Mouse (Mus musculus) cerebral cortex, adult 2 months (tissue): ENCODE results near the gene Psmd5.

ENCODE experiments used
- WGBS: fragments of 180-500 bp; shearing (Covaris S2); methylation state at CpG from one replicate; pipeline ENCODE4 v1.1.7; 2018; 5-methylcytosine and 5-hydroxymethylcytosine counted together

Psmd5 gene

GRCm38 (mm10) chr2:34874816-34875345 is at the start of gene Psmd5:
Psmd5 (minus strand) TSS chr2:34874968.
- 23% methylated on average over 8 of the region's 8 CpGs for WGBS

GRCm38 (mm10) chr2:34922729-34923128 is 48.0 kb upstream of the Psmd5 start:
- WGBS, result 38% methylated on average over 2 of the region's 2 CpGs

- 64% methylated on average over 2 of the region's 2 CpGs for WGBS
Observed at GRCm38 (mm10) chr2:34920144-34920543, 45.4 kb upstream of the Psmd5 start.

- WGBS, result 90% methylated on average over 2 of the region's 2 CpGs
Observed at GRCm38 (mm10) chr2:34915103-34915502, 40.3 kb upstream of the Psmd5 start.

- 58% methylated on average over 2 of the region's 2 CpGs for WGBS
Observed at GRCm38 (mm10) chr2:34914823-34915082, 40.0 kb upstream of the Psmd5 start.

GRCm38 (mm10) chr2:34914069-34914822 is 39.5 kb upstream of the Psmd5 start:
- WGBS, result 8% methylated on average over 42 of the region's 50 CpGs

- WGBS, result 2% methylated on average over 64 of the region's 64 CpGs
Observed at GRCm38 (mm10) chr2:34913218-34914068, 38.7 kb upstream of the Psmd5 start, which contains the start of gene Phf19. Phf19 (minus strand) TSS chr2:34914026.

GRCm38 (mm10) chr2:34912613-34913012 is 37.8 kb upstream of the Psmd5 start:
- WGBS, result 75% methylated on average over 7 of the region's 7 CpGs

GRCm38 (mm10) chr2:34911871-34912270 is 37.1 kb upstream of the Psmd5 start:
- 93% methylated on average over 5 of the region's 5 CpGs for WGBS

GRCm38 (mm10) chr2:34909719-34910118 is 35.0 kb upstream of the Psmd5 start:
- WGBS, result 96% methylated on average over 4 of the region's 4 CpGs

GRCm38 (mm10) chr2:34906861-34907604 is 32.3 kb upstream of the Psmd5 start:
- WGBS, result 56% methylated on average over 12 of the region's 12 CpGs

- WGBS, result 89% methylated on average over 6 of the region's 6 CpGs
Observed at GRCm38 (mm10) chr2:34906426-34906825, 31.7 kb upstream of the Psmd5 start.

GRCm38 (mm10) chr2:34904849-34905542 is 30.2 kb upstream of the Psmd5 start:
- whole genome bisulfite sequencing, result 1% methylated on average over 34 of the region's 34 CpGs

- WGBS, result 69% methylated on average over 4 of the region's 4 CpGs
Observed at GRCm38 (mm10) chr2:34903652-34904405, 29.1 kb upstream of the Psmd5 start.

GRCm38 (mm10) chr2:34903191-34903590 is 28.4 kb upstream of the Psmd5 start:
- WGBS, result 95% methylated on average over 7 of the region's 7 CpGs

- WGBS, result 92% methylated on average over 6 of the region's 6 CpGs
Observed at GRCm38 (mm10) chr2:34902731-34903130, 28.0 kb upstream of the Psmd5 start.

- 79% methylated on average over 4 of the region's 4 CpGs for WGBS
Observed at GRCm38 (mm10) chr2:34901726-34902125, 27.0 kb upstream of the Psmd5 start.

GRCm38 (mm10) chr2:34900412-34900811 is 25.6 kb upstream of the Psmd5 start:
- 91% methylated on average over 1 of the region's 1 CpGs for WGBS

- 89% methylated on average over 11 of the region's 11 CpGs for WGBS
Observed at GRCm38 (mm10) chr2:34899682-34900081, 24.9 kb upstream of the Psmd5 start.

GRCm38 (mm10) chr2:34897820-34898219 is 23.1 kb upstream of the Psmd5 start:
- 30% methylated on average over 10 of the region's 10 CpGs for WGBS
